ENCODE assay signal across 15 mouse cellular contexts in genomic region chr7:122512430-122512966, GRCm38 (mm10).
A peak's percentile ranks its signal among the peaks of the same experiment; 100 is the strongest.
DNase-seq lines count a peak whose midpoint lies in the region; TF ChIP-seq lines count a peak whose summit lies in the region.
"Had no signal": no experiment of that assay in that cellular context is flagged by ENCODE, and none has a peak within 500 bp of the region (broad histone marks: within the 10 kb centered on the region; RNA-seq: fewer than 3 reads in every experiment).

No protein-coding gene starts in this region.

- H3K4me3 ChIP-seq in kidney, adult 2 months (ENCODE audit: insufficient read depth, low read depth, low read length): no peak overlapping the region
- no peak overlapping the region for H3K4me3 ChIP-seq in thymus, adult 2 months (ENCODE audit: control insufficient read depth, insufficient read depth, low read length)
- H3K4me3 ChIP-seq: hindbrain, embryonic 10.5 days; limb, embryonic 13.5 days; megakaryocyte, embryonic 14.5 days had no signal

- DNase-seq in cerebellum, postnatal 10 days: peak; percentile 36 to 48
- DNase-seq in cerebellum, adult 11 months: no peak
- DNase-seq in kidney, postnatal 4 days: peak; percentile 11 to 19
- DNase-seq in kidney, adult 2 months: no peak
- DNase-seq in ovary, postnatal 14 days (ENCODE audit: low spot score): peak; percentile 6
- no peak for DNase-seq in ovary, postnatal 10 days (ENCODE audit: low spot score)
- DNase-seq in spleen, postnatal 14 days (ENCODE audit: low spot score in 2 of 2): no peak
- no peak for DNase-seq in thymus, adult 2 months
- DNase-seq: B cell, adult 2 months; kidney, adult 8-10 months; spleen, adult 18-20 months; thymus, postnatal 36 days had no signal

- H3K27me3 ChIP-seq in kidney, adult 2 months (replicated peaks; ENCODE audit: control insufficient read depth, insufficient read depth, low read length): no peaks in the 10 kb centered on the region
- no peaks in the 10 kb centered on the region for H3K27me3 ChIP-seq in thymus, adult 2 months (ENCODE audit: control insufficient read depth, insufficient read depth, low read length)
- H3K27me3 ChIP-seq: limb, embryonic 13.5 days had no signal

- no peaks in the 10 kb centered on the region for H3K4me1 ChIP-seq in kidney, adult 2 months (ENCODE audit: control insufficient read depth, insufficient read depth, low read length)
- H3K4me1 ChIP-seq in thymus, adult 2 months (replicated peaks; ENCODE audit: control insufficient read depth, insufficient read depth, low read length): no peaks in the 10 kb centered on the region
- H3K4me1 ChIP-seq: hindbrain, embryonic 10.5 days; limb, embryonic 13.5 days; megakaryocyte, embryonic 14.5 days had no signal

- TF ChIP-seq POLR2A in kidney, adult 2 months (IDR thresholded peaks at IDR 0.05; ENCODE audit: low read depth, low read length): no peak
- no peak for TF ChIP-seq POLR2A in thymus, adult 2 months (IDR thresholded peaks at IDR 0.05; ENCODE audit: control insufficient read depth, extremely low read depth, insufficient read depth, low read length, poor library complexity)

- 80% methylated on average over 13 of the region's 13 CpGs for WGBS in kidney, adult 2 months
- 90% methylated on average over 13 of the region's 13 CpGs for WGBS in thymus, adult 2 months

- TF ChIP-seq CTCF in kidney, adult 2 months (conservative IDR thresholded peaks at IDR 0.05; ENCODE audit: insufficient read depth, insufficient read length, low read depth, low read length): no peak
- no peak for TF ChIP-seq CTCF in thymus, adult 2 months (IDR thresholded peaks at IDR 0.05; ENCODE audit: borderline replicate concordance, control insufficient read depth, extremely low read depth, insufficient read depth, low read length, poor library complexity)

- no peaks in the 10 kb centered on the region for H3K36me3 ChIP-seq in kidney, adult 2 months (ENCODE audit: control insufficient read depth, insufficient read depth, low read length)
- H3K36me3 ChIP-seq in thymus, adult 2 months (ENCODE audit: control insufficient read depth, insufficient read depth, low read length): peaks cover 10% of the 10 kb centered on the region
- H3K36me3 ChIP-seq: hindbrain, embryonic 10.5 days; limb, embryonic 13.5 days had no signal

- no peak overlapping the region for H3K27ac ChIP-seq in kidney, adult 2 months (ENCODE audit: insufficient read depth, low read depth, low read length)
- no peak overlapping the region for H3K27ac ChIP-seq in thymus, adult 2 months (ENCODE audit: control insufficient read depth, insufficient read depth, low read length)
- H3K27ac ChIP-seq: hindbrain, embryonic 10.5 days; limb, embryonic 13.5 days had no signal

Comparison
In these comparisons a context has a peak if more than half of its experiments do, and no peak if none do; other contexts are left out.
1. DNase-seq: peak in cerebellum, postnatal 10 days (2 of 2), kidney, postnatal 4 days (2 of 2) and ovary, postnatal 14 days (single experiment); none in cerebellum, adult 11 months (single experiment), kidney, adult 2 months (single experiment), ovary, postnatal 10 days (single experiment), spleen, postnatal 14 days (0 of 2) and thymus, adult 2 months (single experiment).